Mouse (Mus musculus) spleen, adult 2 months (tissue): ENCODE data around the gene Homer3. TPM values are rescaled to one million over a fixed set of nuclear protein-coding genes. Genes with fewer than 3 reads are reported as not detected.

ENCODE experiments used
- DNase-seq, 2 experiments: peaks; one replicate each; pipeline versions ENCODE4 v3.0.0 to v3.0.0-alpha.2; 2012 to 2021; ENCODE audit warnings: low spot score in 2 of 2, low read depth in 1 of 2
- H3K27ac ChIP-seq: fragments of 200-500 bp; 2 replicates; pipeline ENCODE4 v1.5.1; 2012; ENCODE audit warnings: low read length, inconsistent platforms; ENCODE audit not compliant: insufficient read depth
- H3K27me3 ChIP-seq: fragments of 200-500 bp; 2 replicates; pipeline ENCODE4 v1.6.1; 2012; ENCODE audit warnings: mild to moderate bottlenecking, moderate library complexity, low read length, inconsistent platforms; ENCODE audit not compliant: control insufficient read depth, insufficient read depth
- H3K36me3 ChIP-seq: fragments of 200-500 bp; 2 replicates; pipeline ENCODE4 v1.6.1; 2012; ENCODE audit warnings: mild to moderate bottlenecking, low read length, inconsistent platforms; ENCODE audit not compliant: control insufficient read depth, insufficient read depth
- H3K4me1 ChIP-seq: fragments of 200-500 bp; 2 replicates; pipeline ENCODE4 v1.6.1; 2011; ENCODE audit warnings: inconsistent platforms; ENCODE audit not compliant: control insufficient read depth, insufficient read depth, insufficient read length
- H3K4me3 ChIP-seq: fragments of 200-500 bp; 2 replicates; pipeline ENCODE4 v1.5.1; 2011; ENCODE audit warnings: mild to moderate bottlenecking, inconsistent platforms; ENCODE audit not compliant: insufficient read depth, insufficient read length; ENCODE audit errors: extremely low read depth
- CTCF ChIP-seq: fragments of 200-500 bp; IDR thresholded peaks from 2 replicates; pipeline ENCODE4 v1.5.1; 2011; ENCODE audit warnings: mild to moderate bottlenecking, inconsistent platforms; ENCODE audit not compliant: insufficient read depth, insufficient read length, insufficient replicate concordance; ENCODE audit errors: extremely low read depth
- POLR2A ChIP-seq: fragments of 200-500 bp; IDR thresholded peaks from 2 replicates; pipeline ENCODE4 v1.6.1; 2011; ENCODE audit warnings: low read depth, low read length, inconsistent platforms
- WGBS: fragments of 180-500 bp; shearing (Covaris S2); methylation state at CpG from one replicate; pipeline ENCODE4 v1.1.7; 2018; 5-methylcytosine and 5-hydroxymethylcytosine counted together
- polyA plus RNA-seq: library from polyadenylated mRNA; depleted of rRNA; stranded (reverse); fragments of >200 nt; gene quantifications from 2 replicates; pipeline ENCODE4 v1.2.3, GENCODE M21; 2012

Gene Homer3
- polyA plus RNA-seq, 1 experiment = 28.1 TPM

- no peak for TF ChIP-seq CTCF
- TF ChIP-seq POLR2A = no peak
- WGBS = 90% methylated on average over 3 of the region's 3 CpGs
- Histone ChIP-seq H3K4me1 (no peaks in the 10 kb centered on the region), H3K27ac (no peak overlapping the region), H3K36me3 (no peaks in the 10 kb centered on the region), H3K4me3 (no peak overlapping the region), H3K27me3 (no peaks in the 10 kb centered on the region)
- DNase-seq = no peak
These were observed 41.1 kb downstream of the Homer3 start for GRCm38 (mm10) chr8:70323716-70324115.

GRCm38 (mm10) chr8:70327512-70327911 is 44.9 kb downstream of the Homer3 start:
- H3K27me3 ChIP-seq = no peaks in the 10 kb centered on the region
- no peak for TF ChIP-seq POLR2A
- no peak for TF ChIP-seq CTCF
- WGBS = 88% methylated on average over 6 of the region's 6 CpGs
- H3K4me1 ChIP-seq = no peaks in the 10 kb centered on the region
- no peak overlapping the region for H3K27ac ChIP-seq
- peaks cover 16% of the 10 kb centered on the region for H3K36me3 ChIP-seq
- no peak for DNase-seq
- H3K4me3 ChIP-seq = no peak overlapping the region

GRCm38 (mm10) chr8:70329124-70329834 is 46.7 kb downstream of the Homer3 start, which contains the start of gene Gdf1:
Gene Gdf1, plus strand, starts transcription at chr8:70329817.
- no peak within 1 kb of the TSS for H3K4me3 ChIP-seq
- 62% methylated on average over 14 of the region's 14 CpGs for WGBS
- no peaks in the 10 kb centered on the region for H3K4me1 ChIP-seq
- no peak for DNase-seq
- H3K27ac ChIP-seq = no peak within 1 kb of the TSS
- H3K27me3 ChIP-seq = no peaks in the 10 kb centered on the region
- peaks cover 33% of the 10 kb centered on the region for H3K36me3 ChIP-seq
- TF ChIP-seq CTCF = no peak
- TF ChIP-seq POLR2A = no peak

GRCm38 (mm10) chr8:70329835-70330740 is 47.5 kb downstream of the Homer3 start:
- Histone ChIP-seq H3K36me3 (peaks cover 41% of the 10 kb centered on the region), H3K4me1 (no peaks in the 10 kb centered on the region), H3K4me3 (no peak overlapping the region), H3K27ac (no peak overlapping the region), H3K27me3 (no peaks in the 10 kb centered on the region)
- no peak for DNase-seq
- TF ChIP-seq POLR2A (no peak), CTCF (no peak)
- 42% methylated on average over 45 of the region's 45 CpGs for WGBS

GRCm38 (mm10) chr8:70330741-70331364 is 48.2 kb downstream of the Homer3 start:
- 86% methylated on average over 53 of the region's 53 CpGs for WGBS

GRCm38 (mm10) chr8:70331526-70331925 is 48.9 kb downstream of the Homer3 start:
- DNase-seq = no peak
- Histone ChIP-seq H3K36me3 (peaks cover 50% of the 10 kb centered on the region), H3K4me3 (no peak overlapping the region), H3K27me3 (no peaks in the 10 kb centered on the region), H3K27ac (no peak overlapping the region), H3K4me1 (no peaks in the 10 kb centered on the region)
- TF ChIP-seq POLR2A (no peak), CTCF (no peak)
- WGBS = 97% methylated on average over 19 of the region's 19 CpGs

More at GRCm38 (mm10) chr8:70330741-70331364, 48.2 kb downstream of the Homer3 start:
- Histone ChIP-seq H3K36me3 (peaks cover 46% of the 10 kb centered on the region), H3K4me3 (no peak overlapping the region), H3K27ac (no peak overlapping the region), H3K27me3 (no peaks in the 10 kb centered on the region), H3K4me1 (no peaks in the 10 kb centered on the region)
- DNase-seq = no peak
- TF ChIP-seq CTCF (no peak), POLR2A (no peak)
